Mouse (Mus musculus) limb, embryonic 12.5 days (tissue): ENCODE data around the gene Pcgf2. TPM values are rescaled to one million over a fixed set of nuclear protein-coding genes. Genes with fewer than 3 reads are reported as not detected.

Source experiments
- ATAC-seq: fragments of 200-750 bp; cut with Nextera tagmentation; 2 replicates; pipeline ENCODE4 v1.8.0; 2017; ENCODE audit warnings: low read depth, moderate TSS enrichment; ENCODE audit not compliant: insufficient number of reproducible peaks, insufficient read depth, low FRiP score, low TSS enrichment
- H3K27ac ChIP-seq: fragments of 300-500 bp; sonication (generic); 2 replicates; pipeline ENCODE4 v1.5.1; 2016; ENCODE audit warnings: mild to moderate bottlenecking, moderate library complexity
- H3K27me3 ChIP-seq: fragments of 300-500 bp; sonication (generic); 2 replicates; pipeline ENCODE4 v1.6.1; 2016; ENCODE audit warnings: mild to moderate bottlenecking, moderate library complexity
- H3K36me3 ChIP-seq: fragments of 300-500 bp; sonication (generic); 2 replicates; pipeline ENCODE4 v1.6.1; 2016; ENCODE audit warnings: mild to moderate bottlenecking, moderate library complexity
- H3K4me1 ChIP-seq: fragments of 300-500 bp; sonication (generic); replicated peaks from 2 replicates; pipeline ENCODE4 v1.6.1; 2016
- H3K4me2 ChIP-seq: fragments of 300-500 bp; sonication (generic); 2 replicates; pipeline ENCODE4 v1.6.1; 2016; ENCODE audit warnings: mild to moderate bottlenecking, moderate library complexity
- H3K4me3 ChIP-seq: fragments of 300-500 bp; sonication (generic); replicated peaks from 2 replicates; pipeline ENCODE4 v1.5.1; 2016; ENCODE audit warnings: mild to moderate bottlenecking
- H3K9ac ChIP-seq: fragments of 300-500 bp; sonication (generic); replicated peaks from 2 replicates; pipeline ENCODE4 v1.6.1; 2016; ENCODE audit warnings: mild to moderate bottlenecking, moderate library complexity
- H3K9me3 ChIP-seq: fragments of 300-500 bp; sonication (generic); 2 replicates; pipeline ENCODE4 v1.6.1; 2016; ENCODE audit warnings: mild to moderate bottlenecking, moderate library complexity
- WGBS: fragments of 180-500 bp; shearing (Covaris S2); methylation state at CpG from one replicate; pipeline ENCODE4 v1.1.7; 2016; 5-methylcytosine and 5-hydroxymethylcytosine counted together
- polyA plus RNA-seq: library from polyadenylated mRNA; unstranded; fragments of >200 nt; fragmentation: Nextera tagmentation; extraction: Ambion mirVana; gene quantifications from 2 replicates; pipeline ENCODE4 v1.2.1, GENCODE M21; 2016

The Pcgf2 gene
- polyA plus RNA-seq, 1 experiment from 2014 or later, result 20.2 TPM

GRCm38 (mm10) chr11:97664771-97665240 is 35.5 kb downstream of the Pcgf2 start:
- Histone ChIP-seq H3K9me3 (no peaks in the 10 kb centered on the region), H3K4me2 (peak overlapping the region; percentile 85), H3K4me1 (peaks cover 45% of the 10 kb centered on the region), H3K9ac (peak overlapping the region; percentile 90; the same call in 1 of the 2 replicates), H3K36me3 (peaks cover 46% of the 10 kb centered on the region), H3K4me3 (peak overlapping the region; percentile 92), H3K27me3 (peaks cover 17% of the 10 kb centered on the region), H3K27ac (no peak overlapping the region)
- 30% methylated on average over 6 of the region's 6 CpGs for WGBS
- no peak for ATAC-seq

GRCm38 (mm10) chr11:97664339-97664665 is 36.0 kb downstream of the Pcgf2 start:
- Histone ChIP-seq H3K9ac (peak overlapping the region; percentile 90), H3K4me3 (peak overlapping the region; percentile 92), H3K27ac (peak overlapping the region; percentile 92), H3K4me2 (peak overlapping the region; percentile 85), H3K36me3 (peaks cover 41% of the 10 kb centered on the region), H3K4me1 (peaks cover 45% of the 10 kb centered on the region), H3K9me3 (no peaks in the 10 kb centered on the region), H3K27me3 (peaks cover 17% of the 10 kb centered on the region)
- no peak for ATAC-seq
- WGBS, result 3% methylated on average over 6 of the region's 8 CpGs

GRCm38 (mm10) chr11:97663528-97664338 is 36.6 kb downstream of the Pcgf2 start:
- H3K9ac ChIP-seq, result peak overlapping the region; percentile 90
- under 1% methylated on average over 38 of the region's 57 CpGs for WGBS
- H3K27ac ChIP-seq, result peak overlapping the region; percentile 92
- H3K4me1 ChIP-seq, result peaks cover 47% of the 10 kb centered on the region
- peaks cover 35% of the 10 kb centered on the region for H3K36me3 ChIP-seq
- H3K4me2 ChIP-seq, result peak overlapping the region; percentile 85
- peaks cover 17% of the 10 kb centered on the region for H3K27me3 ChIP-seq
- peak overlapping the region; percentile 92 for H3K4me3 ChIP-seq
- H3K9me3 ChIP-seq, result no peaks in the 10 kb centered on the region
- no peak for ATAC-seq

- H3K9ac ChIP-seq, result peak within 1 kb of the TSS; percentile 90
- 1% methylated on average over 44 of the region's 76 CpGs for WGBS
- ATAC-seq, result 0 out of 2 replicates have a peak, but pooled peaks have one; percentile 4
Measured at GRCm38 (mm10) chr11:97662893-97663527, 37.3 kb downstream of the Pcgf2 start, which contains the start of gene Mllt6. Gene Mllt6, plus strand, starts transcription at chr11:97663414.

GRCm38 (mm10) chr11:97662207-97662892 is 37.9 kb downstream of the Pcgf2 start:
- ATAC-seq, result no peak
- Histone ChIP-seq H3K4me2 (peak overlapping the region; percentile 85), H3K27me3 (peaks cover 17% of the 10 kb centered on the region), H3K9ac (0 out of 2 replicates have a peak overlapping the region, but pooled peaks have one; percentile 31), H3K4me1 (peaks cover 48% of the 10 kb centered on the region), H3K36me3 (peaks cover 21% of the 10 kb centered on the region), H3K27ac (peak overlapping the region; percentile 92; the same call in 1 of the 2 replicates), H3K4me3 (peak overlapping the region; percentile 92), H3K9me3 (no peaks in the 10 kb centered on the region)
- 1% methylated on average over 21 of the region's 21 CpGs for WGBS

More at GRCm38 (mm10) chr11:97662893-97663527, 37.3 kb downstream of the Pcgf2 start, which contains the start of gene Mllt6:
- peak within 1 kb of the TSS; percentile 85 for H3K4me2 ChIP-seq
- H3K4me3 ChIP-seq, result peak within 1 kb of the TSS; percentile 92
- peak within 1 kb of the TSS; percentile 92 for H3K27ac ChIP-seq
- no peaks in the 10 kb centered on the region for H3K9me3 ChIP-seq
- peaks cover 17% of the 10 kb centered on the region for H3K27me3 ChIP-seq
- H3K36me3 ChIP-seq, result peaks cover 28% of the 10 kb centered on the region
- H3K4me1 ChIP-seq, result peaks cover 48% of the 10 kb centered on the region

- Histone ChIP-seq H3K4me3 (peak overlapping the region; percentile 92), H3K9me3 (no peaks in the 10 kb centered on the region), H3K27ac (no peak overlapping the region), H3K27me3 (peaks cover 17% of the 10 kb centered on the region), H3K36me3 (peaks cover 15% of the 10 kb centered on the region), H3K9ac (no peak overlapping the region), H3K4me2 (peak overlapping the region; percentile 85), H3K4me1 (peaks cover 48% of the 10 kb centered on the region)
- WGBS, result under 1% methylated on average over 20 of the region's 20 CpGs
- no peak for ATAC-seq
Measured at GRCm38 (mm10) chr11:97661648-97662133, 38.6 kb downstream of the Pcgf2 start.

GRCm38 (mm10) chr11:97660734-97661647 is 39.3 kb downstream of the Pcgf2 start:
- H3K27ac ChIP-seq, result no peak overlapping the region
- H3K4me3 ChIP-seq, result peak overlapping the region; percentile 92
- no peak for ATAC-seq
- H3K4me2 ChIP-seq, result peak overlapping the region; percentile 85
- WGBS, result 1% methylated on average over 27 of the region's 27 CpGs
- H3K9ac ChIP-seq, result peak overlapping the region; percentile 90
- no peaks in the 10 kb centered on the region for H3K9me3 ChIP-seq
- peaks cover 17% of the 10 kb centered on the region for H3K27me3 ChIP-seq
- peaks cover 48% of the 10 kb centered on the region for H3K4me1 ChIP-seq
- peaks cover 8% of the 10 kb centered on the region for H3K36me3 ChIP-seq

GRCm38 (mm10) chr11:97659990-97660714 is 40.1 kb downstream of the Pcgf2 start:
- H3K4me1 ChIP-seq, result peaks cover 46% of the 10 kb centered on the region
- under 1% methylated on average over 72 of the region's 78 CpGs for WGBS
- peak; percentile 76 for ATAC-seq

GRCm38 (mm10) chr11:97659267-97659989 is 40.9 kb downstream of the Pcgf2 start:
- H3K27me3 ChIP-seq, result peaks cover 17% of the 10 kb centered on the region
- H3K9me3 ChIP-seq, result no peaks in the 10 kb centered on the region
- H3K27ac ChIP-seq, result peak overlapping the region; percentile 66
- H3K36me3 ChIP-seq, result no peaks in the 10 kb centered on the region
- H3K4me1 ChIP-seq, result peaks cover 38% of the 10 kb centered on the region
- H3K9ac ChIP-seq, result peak overlapping the region; percentile 90
- peak overlapping the region; percentile 85 for H3K4me2 ChIP-seq
- H3K4me3 ChIP-seq, result peak overlapping the region; percentile 84
- ATAC-seq, result no peak
- WGBS, result 7% methylated on average over 13 of the region's 13 CpGs

More at GRCm38 (mm10) chr11:97659990-97660714, 40.1 kb downstream of the Pcgf2 start:
- Histone ChIP-seq H3K4me2 (peak overlapping the region; percentile 85), H3K36me3 (no peaks in the 10 kb centered on the region), H3K4me3 (peak overlapping the region; percentile 84), H3K9ac (peak overlapping the region; percentile 90), H3K9me3 (no peaks in the 10 kb centered on the region), H3K27ac (peak overlapping the region; percentile 66), H3K27me3 (peaks cover 17% of the 10 kb centered on the region)
